Mouse (Mus musculus) inflammation-experienced regulatory T-cells (primary cell): ENCODE measurements around the gene Zg16. TPM values are rescaled to one million over a fixed set of nuclear protein-coding genes. Genes with fewer than 3 reads are reported as not detected.

Experiments used
- polyA plus RNA-seq, 2 experiments: library from polyadenylated mRNA; unstranded; fragments of 100-300 nt; shearing (Covaris generic); gene quantifications; one replicate each; pipeline ENCODE4 v1.2.1; 2017

Gene Zg16
- 1 to 10 TPM in 1 of 2 experiments, not detected in 1; 1.0 TPM for polyA plus RNA-seq

DNA sequence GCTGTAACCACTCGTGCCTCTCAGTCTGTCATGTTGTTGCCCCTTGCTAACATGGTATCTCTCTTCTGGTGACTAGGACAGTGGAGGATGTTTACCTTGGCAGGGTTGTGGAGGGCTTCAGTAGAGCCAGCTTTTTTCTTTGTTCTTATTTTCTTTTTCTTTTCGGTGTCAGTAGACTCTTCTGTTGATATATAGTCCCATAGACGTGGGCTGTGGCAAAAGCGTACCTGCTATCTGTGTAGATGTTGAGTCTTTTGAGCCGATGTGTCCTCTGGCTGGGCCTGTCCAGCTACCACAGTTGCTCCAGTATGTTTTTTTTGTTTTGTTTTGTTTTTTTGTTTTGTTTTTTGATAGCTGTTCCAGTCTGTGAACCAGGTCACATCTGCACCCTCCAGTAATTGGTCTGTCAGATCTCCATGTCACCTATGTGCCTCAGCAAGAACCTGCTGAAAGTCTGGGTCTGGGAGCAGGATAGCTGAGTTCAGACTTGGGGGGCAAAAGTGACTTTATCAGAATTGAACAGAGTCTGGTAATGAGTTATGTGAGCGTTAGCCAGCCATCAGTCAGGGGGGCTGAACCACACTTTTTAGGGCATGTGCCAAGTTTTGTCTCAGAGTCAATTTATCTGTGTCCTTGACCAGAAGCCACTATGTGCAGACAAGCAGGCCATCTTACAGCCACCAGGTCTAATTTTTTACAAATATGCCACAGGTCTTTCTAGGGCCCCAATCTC lies at the start of gene Zg16:
Zg16 (minus strand) TSS at position 51 of the 733 bp plus-strand sequence.

DNA sequence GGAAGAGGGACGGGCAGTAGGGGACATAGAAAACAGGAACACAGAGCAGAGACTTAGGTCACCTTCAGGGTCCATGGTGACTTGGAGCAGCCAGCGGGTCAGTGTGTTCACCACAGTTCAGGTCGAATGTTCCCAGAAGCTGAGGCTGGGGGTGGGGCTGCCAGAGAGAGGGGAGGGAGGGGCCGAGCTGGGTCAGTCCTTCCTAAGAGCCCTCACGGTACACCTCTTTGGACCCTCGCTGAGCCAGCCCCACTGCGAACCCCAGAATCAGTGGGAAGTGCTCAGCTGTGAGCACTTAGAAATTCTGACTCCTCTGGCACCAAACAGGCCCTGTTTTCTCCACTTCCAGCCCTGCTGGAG lies 34.8 kb upstream of the Zg16 start, which contains the start of gene Qprt:
Qprt (minus strand) TSS at position 316 of the 360 bp plus-strand sequence.

DNA sequence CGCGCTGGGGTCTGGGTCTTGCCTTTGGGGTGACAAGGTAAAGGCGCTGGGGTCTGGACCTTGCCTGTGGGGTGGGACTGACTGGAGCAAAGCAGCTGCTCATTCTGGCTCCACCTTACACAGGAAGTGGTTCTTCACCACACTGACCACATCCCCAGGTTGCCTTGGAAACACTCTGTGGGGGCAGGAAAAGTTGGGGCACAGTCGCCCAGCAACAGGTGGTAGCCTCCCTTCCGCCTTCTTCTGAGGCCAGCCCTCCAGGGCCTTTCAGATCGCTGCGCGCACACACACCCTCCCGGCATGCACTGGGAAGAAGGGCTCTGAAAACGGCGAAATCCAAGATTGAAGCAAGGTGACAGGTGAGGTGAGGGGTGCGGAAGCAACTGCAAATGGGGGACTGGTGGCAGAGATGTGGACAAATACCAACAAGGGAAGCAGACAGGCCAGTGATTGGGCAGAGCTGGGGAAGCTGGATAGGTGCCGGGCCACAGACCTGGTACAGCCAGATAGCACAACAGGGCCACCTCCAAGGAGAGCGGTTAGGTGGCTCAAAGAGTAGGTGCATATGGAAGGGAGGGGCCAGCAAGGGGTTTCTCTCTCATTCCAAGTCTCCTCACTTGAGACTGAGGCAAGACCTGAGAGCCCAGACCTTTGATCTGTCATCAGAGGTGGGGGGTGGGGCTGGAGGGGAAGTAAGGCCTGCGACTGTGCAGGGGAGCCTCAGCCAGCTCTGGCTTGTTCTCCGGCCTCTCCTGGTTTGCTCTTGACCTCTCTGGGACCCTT lies 4.2 kb upstream of the Zg16 start, which contains the start of gene AI467606:
AI467606 (plus strand) TSS at position 246 of the 783 bp plus-strand sequence.

DNA sequence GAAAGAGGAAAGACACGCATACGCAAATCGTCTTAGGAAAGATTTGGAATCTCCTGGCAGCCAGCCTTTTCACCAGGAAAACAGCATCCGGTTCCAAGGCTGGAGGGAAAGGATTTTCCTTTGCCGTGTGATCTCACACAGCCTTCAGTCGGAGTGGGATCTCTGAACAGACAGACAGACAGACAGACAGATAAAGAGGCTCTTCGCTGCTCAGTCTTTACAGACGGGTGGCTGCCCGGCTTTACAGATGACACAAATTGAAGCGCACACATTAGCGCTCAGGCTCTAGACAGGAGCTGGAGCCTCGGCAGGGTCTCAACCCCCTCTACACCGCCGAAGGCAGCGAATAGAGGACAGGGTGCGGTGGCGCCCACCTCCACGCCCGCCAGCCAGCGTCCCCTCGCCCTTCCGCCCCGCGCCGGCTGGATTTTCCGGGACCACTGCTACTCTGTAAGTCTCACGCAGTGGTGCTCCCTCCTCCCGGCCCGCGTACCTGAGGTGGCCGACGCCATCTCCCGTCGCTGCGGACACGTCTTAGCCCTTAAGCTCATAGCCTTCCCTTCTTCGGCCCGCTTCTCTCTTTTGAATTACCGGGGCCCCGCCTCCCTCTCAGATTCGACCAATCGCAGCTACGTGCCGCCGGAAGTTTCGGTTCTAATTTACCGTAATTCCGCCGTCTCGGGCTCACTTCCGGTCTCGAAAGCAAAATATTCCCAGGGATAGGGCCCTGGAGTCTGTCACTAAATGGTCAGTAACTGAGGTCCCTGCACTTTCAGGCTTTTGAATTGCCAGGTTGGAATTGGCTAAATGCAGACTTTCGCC lies 45.1 kb downstream of the Zg16 start, which contains the start of gene Kif22:
Kif22 (minus strand) TSS at position 621 of the 822 bp plus-strand sequence.

DNA sequence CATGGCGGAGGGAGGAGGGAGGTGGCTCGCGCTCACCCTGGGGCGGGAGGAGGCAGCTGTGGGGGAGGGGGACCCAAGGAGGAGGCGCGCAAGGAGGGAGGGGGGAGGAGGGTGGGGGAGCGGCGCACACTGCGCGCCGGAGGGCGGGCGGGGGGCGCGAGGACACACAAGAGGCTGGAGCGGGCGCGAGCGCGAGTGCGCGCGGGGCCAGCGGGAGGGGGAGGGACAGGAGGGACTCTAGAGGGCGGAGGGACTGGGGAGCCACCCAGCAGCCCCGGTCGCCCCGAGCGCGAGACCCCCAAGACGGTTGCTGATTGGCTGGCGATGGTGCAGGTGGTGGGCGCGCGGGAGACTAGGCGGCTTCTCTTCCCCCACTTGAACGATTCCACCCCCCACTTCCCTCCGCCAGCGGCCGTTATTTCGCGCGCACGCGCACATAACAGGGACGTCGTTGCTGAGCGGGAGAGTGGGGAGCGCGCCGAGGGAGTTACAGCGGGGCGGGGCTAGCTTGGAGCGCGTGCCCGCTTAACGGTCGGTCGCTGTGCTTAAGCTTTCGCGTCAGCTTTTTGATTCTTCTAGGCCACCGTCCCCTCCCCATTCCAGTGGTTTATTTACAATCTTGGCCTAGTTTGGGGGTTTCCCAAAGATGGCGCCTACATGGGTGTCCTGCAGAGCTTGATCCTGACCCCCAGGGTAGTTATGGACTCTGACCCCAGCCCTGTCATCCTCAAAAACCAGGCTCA lies 60.0 kb downstream of the Zg16 start, which contains the start of gene Maz:
Maz (minus strand) TSS at position 54 of the 743 bp plus-strand sequence.

DNA sequence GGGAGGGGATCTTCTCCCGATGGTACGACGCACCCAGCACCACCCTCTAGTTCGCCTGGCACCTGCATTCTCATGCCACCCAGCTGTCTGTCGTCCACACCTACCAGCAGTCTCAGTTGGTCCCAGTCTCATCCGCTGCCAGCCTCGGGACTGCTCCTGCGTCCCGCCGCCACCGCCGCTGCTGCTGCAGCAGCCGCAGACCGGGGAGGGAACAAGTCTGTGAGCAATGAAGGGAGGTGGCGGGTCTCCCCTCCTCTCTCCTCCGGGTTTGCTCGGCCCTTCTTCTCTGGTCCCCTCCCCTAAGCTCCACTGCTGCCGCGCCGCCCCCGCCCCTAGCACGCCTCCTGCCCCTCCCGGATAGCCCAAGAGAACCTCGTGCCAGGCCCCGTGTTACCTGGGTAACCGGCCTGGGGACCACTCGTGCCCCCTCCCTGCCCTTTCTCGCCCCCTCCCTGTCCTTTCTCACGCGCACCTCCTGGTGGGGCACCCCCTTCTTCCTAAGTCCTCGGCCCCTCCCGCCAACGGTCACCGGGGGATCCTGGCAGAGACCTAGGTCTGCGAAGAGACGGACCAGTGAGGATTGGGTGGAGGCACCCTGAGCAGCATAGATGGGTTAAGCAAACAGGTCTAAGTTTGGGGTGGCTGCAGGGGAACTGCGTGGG lies 66.1 kb downstream of the Zg16 start, which contains the start of the genes Gm42742 and Prrt2:
Gm42742 (minus strand) TSS at position 197 of the 662 bp plus-strand sequence.
Prrt2 (minus strand) TSS at position 311 of the 662 bp plus-strand sequence.

GRCm38 (mm10) chr7:127016971-127017949 lies 69.9 kb downstream of the Zg16 start, which contains the start of gene Pagr1a:
Gene Pagr1a, minus strand, starts transcription at chr7:127017352.

GRCm38 (mm10) chr7:127016481-127016485 lies 70.8 kb downstream of the Zg16 start, which contains the start of gene Pagr1b:
Gene Pagr1b, minus strand, starts transcription at chr7:127016484.

DNA sequence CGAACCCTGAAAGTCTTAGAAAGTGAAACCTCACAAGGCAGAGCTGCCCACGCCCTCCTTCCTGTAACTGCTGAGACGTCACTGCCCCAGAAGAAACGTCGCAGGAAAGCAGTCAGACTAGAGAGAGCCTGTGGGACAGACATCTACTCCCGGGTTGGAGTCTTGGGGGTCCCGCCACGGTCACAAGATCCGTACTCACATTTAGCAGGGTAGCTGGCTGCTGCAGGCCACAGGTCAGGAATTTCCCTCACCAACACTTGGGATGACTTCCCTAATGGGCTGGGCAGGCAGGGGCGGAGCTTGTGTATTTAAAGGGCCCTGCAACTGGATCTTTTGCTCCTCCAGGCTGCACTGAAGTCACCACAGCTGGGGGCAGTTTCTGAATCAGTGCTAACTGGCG lies 72.8 kb downstream of the Zg16 start, which contains the start of gene Mvp:
Mvp (minus strand) TSS at position 302 of the 400 bp plus-strand sequence.

Other genes starting within 250 kb of the Zg16 start
- not detected for gene Doc2a, start 239.9 kb downstream of the Zg16 start, polyA plus RNA-seq
- 1 to 10 TPM; 7.9 to 8.7 TPM for gene Hirip3, start 225.4 kb downstream of the Zg16 start, polyA plus RNA-seq
- 10 to 100 TPM; 75.8 to 78.6 TPM for gene Ino80e, start 225.0 kb downstream of the Zg16 start, polyA plus RNA-seq
- gene Taok2, start 202.6 kb downstream of the Zg16 start, polyA plus RNA-seq = 10 to 100 TPM; 44.6 to 51.3 TPM
- 10 to 100 TPM; 39.4 to 53.1 TPM for gene Tmem219, start 164.4 kb downstream of the Zg16 start, polyA plus RNA-seq
- gene Kctd13, start 158.4 kb downstream of the Zg16 start, polyA plus RNA-seq = 10 to 100 TPM; 31.6 to 38.0 TPM
- under 1 TPM; 0.19 to 0.69 TPM for gene Asphd1, start 137.7 kb downstream of the Zg16 start, polyA plus RNA-seq
- gene Sez6l2, start 136.8 kb downstream of the Zg16 start, polyA plus RNA-seq = 1 to 10 TPM in 1 of 2 experiments, under 1 TPM in 1; 0.74 to 1.0 TPM
- 100 to 1,000 TPM; 248 to 261 TPM for gene Cdipt, start 111.4 kb downstream of the Zg16 start, polyA plus RNA-seq
- 1 to 10 TPM in 1 of 2 experiments, under 1 TPM in 1; 0.94 to 3.5 TPM for gene Cdiptos, start 111.2 kb downstream of the Zg16 start, polyA plus RNA-seq
- gene Mvp, start 72.7 kb downstream of the Zg16 start, polyA plus RNA-seq = 10 to 100 TPM; 49.5 to 51.3 TPM
- gene Pagr1b, start 70.8 kb downstream of the Zg16 start, polyA plus RNA-seq = 1 to 10 TPM in 1 of 2 experiments, under 1 TPM in 1; 0.71 to 3.4 TPM
- gene Pagr1a, start 70.0 kb downstream of the Zg16 start, polyA plus RNA-seq = 100 to 1,000 TPM; 140 to 147 TPM
- gene Gm42742, start 66.2 kb downstream of the Zg16 start, polyA plus RNA-seq = 10 to 100 TPM; 35.6 to 68.8 TPM
- gene Prrt2, start 66.1 kb downstream of the Zg16 start, polyA plus RNA-seq = 10 to 100 TPM in 1 of 2 experiments, 1 to 10 TPM in 1; 9.5 to 16.8 TPM
- gene Maz, start 60.3 kb downstream of the Zg16 start, polyA plus RNA-seq = 100 to 1,000 TPM; 152 to 157 TPM
- gene Kif22, start 44.9 kb downstream of the Zg16 start, polyA plus RNA-seq = 10 to 100 TPM; 10.1 to 11.0 TPM
- gene AI467606, start 4.0 kb upstream of the Zg16 start, polyA plus RNA-seq = 100 to 1,000 TPM; 320 to 356 TPM
- 10 to 100 TPM; 17.9 to 21.1 TPM for gene Qprt, start 34.9 kb upstream of the Zg16 start, polyA plus RNA-seq
- 100 to 1,000 TPM in 1 of 2 experiments, 10 to 100 TPM in 1; 81.1 to 120 TPM for gene Spn, start 50.5 kb upstream of the Zg16 start, polyA plus RNA-seq
- 10 to 100 TPM; 59.9 to 63.9 TPM for gene Cd2bp2, start 108.7 kb upstream of the Zg16 start, polyA plus RNA-seq
- 100 to 1,000 TPM in 1 of 2 experiments, 10 to 100 TPM in 1; 71.6 to 101 TPM for gene Tbc1d10b, start 121.1 kb upstream of the Zg16 start, polyA plus RNA-seq
- 10 to 100 TPM; 11.1 to 22.9 TPM for gene Mylpf, start 121.6 kb upstream of the Zg16 start, polyA plus RNA-seq
- 10 to 100 TPM; 20.4 to 32.8 TPM for gene Zfp553, start 145.7 kb upstream of the Zg16 start, polyA plus RNA-seq
- gene Sept1, start 145.8 kb upstream of the Zg16 start, polyA plus RNA-seq = 100 to 1,000 TPM; 433 to 501 TPM
- 10 to 100 TPM; 14.6 to 20.7 TPM for gene Zfp771, start 156.9 kb upstream of the Zg16 start, polyA plus RNA-seq
- gene Dctpp1, start 173.4 kb upstream of the Zg16 start, polyA plus RNA-seq = 10 to 100 TPM; 27.8 to 34.4 TPM
- 10 to 100 TPM; 34.4 to 44.5 TPM for gene Sephs2, start 186.7 kb upstream of the Zg16 start, polyA plus RNA-seq
- 100 to 1,000 TPM; 325 to 340 TPM for gene Itgal, start 208.9 kb upstream of the Zg16 start, polyA plus RNA-seq